Mouse (Mus musculus) hematopoietic stem cell, adult 5-6 weeks (primary cell): ENCODE data around the gene Fcor. TPM values are rescaled to one million over a fixed set of nuclear protein-coding genes. Genes with fewer than 3 reads are reported as not detected.

Experiments used
- ATAC-seq, 2 experiments: fragments of 125-278 bp in 1 of 2; replicated peaks in 1 of 2; 2 replicates each; pipeline ENCODE4 v1.8.0; 2016 to 2017; ENCODE audit warnings: inconsistent platforms in 2 of 2, mild to moderate bottlenecking in 2 of 2, moderate number of reproducible peaks in 2 of 2, low read depth in 1 of 2, moderate TSS enrichment in 1 of 2; ENCODE audit not compliant: low FRiP score in 2 of 2, poor library complexity in 2 of 2, severe bottlenecking in 2 of 2, insufficient read depth in 1 of 2, low TSS enrichment in 1 of 2
- total RNA-seq: library from RNA; stranded (forward); fragments of 172-1452, 232-1000 nt; gene quantifications from 2 replicates; pipeline ENCODE4 v1.2.3, GENCODE M21; 2017

Gene Fcor
- total RNA-seq = 5.3 TPM in 1 of 2 replicates, not detected in the other

DNA sequence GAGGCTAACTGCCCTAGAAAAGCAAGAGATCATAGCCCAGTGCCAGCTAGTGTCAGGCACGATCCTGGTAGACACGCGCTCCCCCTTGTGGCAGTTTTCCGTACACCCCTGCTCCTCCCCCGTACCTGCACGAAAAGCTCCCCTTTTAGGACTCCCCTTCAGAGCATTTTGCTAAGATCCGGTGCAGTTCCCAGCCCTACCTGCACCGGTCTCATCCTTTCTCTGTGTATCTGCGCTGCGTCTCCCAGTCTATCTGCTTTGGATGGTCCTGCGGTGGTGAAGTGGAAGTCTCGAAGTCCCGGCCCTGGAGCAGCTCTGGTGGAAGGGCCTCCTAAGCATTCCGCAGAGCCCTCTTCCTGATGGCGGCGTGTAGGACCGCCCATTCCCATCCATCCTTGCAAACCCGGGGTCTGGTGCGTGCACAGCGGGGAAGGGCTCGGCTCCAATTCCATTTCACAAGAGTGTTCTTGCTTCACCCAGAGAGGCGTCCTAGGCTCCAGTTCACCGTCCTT lies at the start of gene Fcor:
Fcor (minus strand) TSS at position 383 of the 512 bp plus-strand sequence.
- peak; percentile 68 to 74 for ATAC-seq

- no peak for ATAC-seq
Observed at GRCm38 (mm10) chr8:3721041-3721440, 48.9 kb upstream of the Fcor start.

- no peak for ATAC-seq
Observed at GRCm38 (mm10) chr8:3720551-3720950, 48.4 kb upstream of the Fcor start, which contains the start of gene Clec4g. Gene Clec4g (minus strand): TSS chr8:3720651.

DNA sequence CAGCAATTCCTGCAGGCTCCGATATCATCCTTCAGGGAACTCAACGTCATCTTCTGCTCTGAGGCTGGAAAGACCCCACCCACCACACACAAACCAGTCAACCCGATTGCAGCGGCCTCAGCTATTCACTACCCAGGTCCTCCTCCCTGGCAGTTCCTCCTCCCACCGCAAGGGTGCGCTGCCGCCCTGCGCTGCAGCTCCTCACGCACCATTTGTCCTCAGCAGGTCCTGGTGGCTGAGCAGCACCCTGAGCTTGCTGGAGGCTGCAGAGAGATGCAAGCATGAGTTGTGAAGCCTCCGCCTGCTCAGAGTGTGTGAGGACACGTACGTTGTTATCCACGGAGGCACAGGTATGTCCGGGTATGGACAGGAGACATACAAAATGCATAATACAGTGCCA lies 46.4 kb upstream of the Fcor start:
- peak; percentile 97 to 98 for ATAC-seq

GRCm38 (mm10) chr8:3717321-3717954 lies 45.3 kb upstream of the Fcor start:
- ATAC-seq = no peak

DNA sequence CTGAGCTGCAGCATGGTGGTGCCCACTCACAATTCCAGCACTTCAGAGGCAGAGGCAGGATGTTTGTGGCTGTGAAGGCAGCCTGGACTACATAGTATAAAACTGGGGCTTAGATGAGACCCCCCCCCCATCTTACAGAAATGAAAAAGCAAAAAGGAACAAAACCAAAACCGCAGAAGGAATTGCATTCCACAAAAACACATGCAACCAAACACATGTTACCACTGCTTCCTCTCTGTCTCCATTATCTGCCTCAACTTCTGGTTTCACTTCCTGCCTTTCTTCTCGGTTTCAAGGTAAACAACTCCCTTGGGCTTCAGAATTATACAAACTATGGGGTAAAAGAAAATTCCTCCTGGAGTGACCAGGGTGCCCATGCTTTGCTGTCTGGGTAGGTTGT lies 39.5 kb upstream of the Fcor start:
- peak; percentile 94 to 95 for ATAC-seq

DNA sequence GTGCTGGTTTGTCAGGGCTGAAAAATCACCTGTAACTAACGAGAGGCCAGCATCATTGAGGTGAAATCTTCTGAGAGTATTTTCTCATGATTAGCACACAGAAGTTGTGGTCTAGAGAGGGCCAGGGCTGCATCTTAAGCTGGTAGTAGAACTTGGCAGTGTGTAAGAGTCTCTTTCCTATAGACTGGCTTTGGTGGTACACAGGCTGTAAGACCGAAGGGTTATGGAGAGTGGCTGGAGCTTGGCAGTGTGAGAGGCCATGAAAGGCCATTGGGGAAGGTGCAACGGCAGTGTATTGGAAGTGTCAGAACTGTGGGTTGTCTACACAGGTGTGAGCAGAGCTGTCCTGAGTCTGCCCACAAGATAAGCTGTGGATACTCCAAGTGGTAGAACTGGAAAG lies 38.1 kb upstream of the Fcor start:
- no peak for ATAC-seq

GRCm38 (mm10) chr8:3707611-3708010 lies 35.4 kb upstream of the Fcor start:
- ATAC-seq = no peak

DNA sequence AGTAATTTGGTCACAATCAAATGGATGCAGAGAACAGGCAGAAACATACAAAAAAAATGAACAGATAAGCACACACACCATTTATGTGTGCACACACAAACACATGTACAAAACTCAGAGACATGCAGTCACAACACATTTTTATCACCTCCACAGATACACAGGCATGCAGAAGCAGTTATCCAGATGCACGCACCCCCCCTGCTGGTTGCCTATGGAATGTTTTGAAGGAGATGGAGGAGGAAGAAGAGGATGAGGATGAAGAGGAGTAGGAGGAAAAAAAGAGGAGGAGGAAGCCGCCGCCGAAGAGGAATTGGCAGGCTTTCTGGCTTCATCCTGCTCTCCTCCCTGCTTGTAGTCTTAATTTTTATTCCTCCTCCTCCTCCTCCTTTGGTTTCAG lies 33.5 kb upstream of the Fcor start:
- ATAC-seq = peak in 1 of 2 experiments; percentile 43; a peak in 1 of 4 replicates

GRCm38 (mm10) chr8:3701491-3701890 lies 29.3 kb upstream of the Fcor start:
- peak; percentile 42 to 45; a peak in 1 of 4 replicates for ATAC-seq

GRCm38 (mm10) chr8:3694121-3694520 lies 22.0 kb upstream of the Fcor start, which contains the start of gene Fcer2a:
Gene Fcer2a (minus strand): TSS chr8:3694175.
- no peak for ATAC-seq

GRCm38 (mm10) chr8:3690774-3691173 lies 18.6 kb upstream of the Fcor start:
- ATAC-seq = no peak

DNA sequence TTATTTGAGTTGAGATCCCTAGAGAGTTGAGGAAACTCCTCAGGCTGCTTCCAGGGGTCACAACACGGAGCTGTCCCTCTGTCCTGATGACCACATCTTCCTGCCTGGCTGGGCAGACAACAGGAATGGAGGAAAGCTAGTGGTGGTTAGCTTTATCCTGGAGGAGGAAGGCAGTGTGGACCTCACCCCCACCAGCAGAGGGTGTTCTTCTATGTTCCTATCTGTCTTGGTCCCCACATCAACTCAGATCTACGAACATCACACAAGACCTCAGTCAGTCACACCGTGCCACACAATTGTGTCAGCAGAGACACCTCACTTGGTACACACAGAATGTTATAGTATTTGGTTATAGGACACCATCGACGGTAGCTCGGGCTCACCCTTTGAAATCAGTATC lies 15.4 kb upstream of the Fcor start:
- peak in 1 of 2 experiments; percentile 62; a peak in 1 of 4 replicates for ATAC-seq

GRCm38 (mm10) chr8:3685422-3685821 lies 13.3 kb upstream of the Fcor start:
- ATAC-seq = no peak

DNA sequence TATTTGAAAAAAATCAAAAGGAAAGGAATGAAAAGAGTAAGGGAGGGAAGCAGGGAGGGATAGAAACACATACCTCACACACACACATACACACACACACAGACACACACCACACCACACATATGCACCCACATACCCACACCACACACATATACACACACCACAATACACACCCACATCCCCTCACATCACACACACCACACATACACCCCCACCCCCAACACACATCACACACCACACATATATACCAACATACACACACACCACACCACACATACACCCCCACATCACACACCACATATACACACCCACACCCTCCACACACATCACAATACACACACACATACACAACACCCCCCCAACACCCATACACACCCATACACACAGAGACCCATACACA lies 12.4 kb upstream of the Fcor start:
- no peak for ATAC-seq

DNA sequence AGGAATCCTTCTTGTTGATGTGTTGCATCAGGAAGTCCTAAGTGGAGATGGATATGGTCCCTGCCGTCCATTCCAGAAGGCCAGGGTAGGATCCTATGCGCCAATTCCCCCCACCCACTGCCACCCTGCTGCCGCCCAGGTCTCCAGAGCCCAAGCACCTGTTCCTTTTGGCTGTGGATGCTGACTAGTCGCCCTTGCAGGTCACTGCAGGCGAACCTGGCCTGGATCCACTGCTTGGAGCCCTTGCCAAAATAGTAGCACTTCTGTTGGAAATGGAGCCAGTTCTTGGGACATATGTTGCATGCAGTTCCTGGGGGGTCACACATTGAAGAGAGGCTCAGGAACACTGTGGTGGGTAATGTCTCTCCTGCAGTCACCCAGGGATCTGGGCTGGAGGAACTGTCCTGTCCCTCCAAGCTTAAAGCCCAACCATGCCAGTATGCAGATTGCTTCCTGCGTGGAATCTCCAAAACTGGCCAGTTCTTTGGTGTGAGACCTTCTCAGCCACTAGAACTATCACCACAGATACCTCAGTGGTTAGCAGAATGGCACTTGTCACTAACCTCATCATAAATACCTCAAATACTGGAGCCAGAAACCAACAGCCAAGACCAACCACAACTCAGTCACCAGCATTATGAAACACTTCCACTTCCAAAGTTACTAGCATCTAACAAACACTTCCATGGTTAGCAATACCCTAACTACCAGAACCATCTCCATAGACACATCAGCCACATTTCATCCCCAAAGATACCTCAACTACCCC lies 11.4 kb upstream of the Fcor start:
- ATAC-seq = no peak; a peak in 2 of 4 replicates

DNA sequence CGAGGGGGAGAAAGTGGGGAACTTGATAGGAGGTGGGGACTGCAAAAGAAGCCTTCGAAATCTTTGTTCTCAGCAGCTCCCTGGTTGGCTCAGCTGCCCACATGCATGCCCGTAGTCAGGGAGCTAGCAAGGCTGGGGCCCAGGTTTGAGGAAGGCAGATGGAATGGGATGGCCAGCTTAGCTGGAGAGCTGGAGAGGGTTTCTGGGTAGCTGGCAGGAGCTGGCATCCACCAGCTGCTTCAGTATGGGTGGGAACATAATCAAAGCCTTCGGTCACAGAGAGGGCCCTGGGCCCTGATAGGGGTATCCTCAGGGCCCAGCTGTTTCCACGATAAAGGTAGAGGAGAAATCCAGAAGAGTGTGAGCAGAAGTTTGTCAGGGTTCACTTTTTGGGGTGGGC lies 10.3 kb upstream of the Fcor start:
- no peak for ATAC-seq

DNA sequence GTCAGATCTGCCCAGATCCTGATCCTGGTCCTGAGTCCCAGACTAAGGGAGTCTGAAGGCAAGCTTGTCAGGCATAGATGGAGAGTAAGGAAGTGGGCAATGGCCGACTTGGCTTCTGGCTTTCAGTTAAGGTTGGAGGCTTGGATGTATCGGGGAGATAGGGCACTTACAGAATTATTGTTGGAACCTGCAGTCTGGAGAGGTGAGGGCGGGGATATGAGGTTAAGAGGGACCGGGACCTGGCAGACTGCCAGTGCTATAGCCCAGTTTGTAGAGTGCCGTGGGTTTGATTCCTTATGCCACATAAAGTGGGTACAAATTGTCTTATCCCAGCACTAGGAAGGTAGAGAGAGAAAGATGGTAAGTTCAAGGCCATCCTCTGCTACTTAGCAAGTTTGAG lies 7.5 kb upstream of the Fcor start:
- ATAC-seq = no peak
